Mouse (Mus musculus): ENCODE results near the gene Cyth1. TPM values are rescaled to one million over a fixed set of nuclear protein-coding genes. Genes with fewer than 3 reads are reported as not detected.

Gene Cyth1
- polyA plus RNA-seq, 1 experiment from 2014 or later: 16.4 TPM

- 7% methylated on average over 6 of the region's 6 CpGs for WGBS
- Histone ChIP-seq H3K9me3 (replicated peaks) (no peaks in the 10 kb centered on the region), H3K9ac (no peak overlapping the region), H3K27ac (no peak overlapping the region), H3K27me3 (peaks cover 3% of the 10 kb centered on the region; the same call in 1 of the 2 replicates), H3K36me3 (no peaks in the 10 kb centered on the region), H3K4me1 (peaks cover 47% of the 10 kb centered on the region), H3K4me2 (no peak overlapping the region), H3K4me3 (replicated peaks) (no peak overlapping the region)
- no peak for ATAC-seq (replicated peaks; ENCODE audit: low FRiP score)
Observed at GRCm38 (mm10) chr11:118083811-118084210, 164.6 kb downstream of the Cyth1 start.

GRCm38 (mm10) chr11:118082294-118082693, 166.1 kb downstream of the Cyth1 start:
- Histone ChIP-seq H3K9ac (no peak overlapping the region), H3K4me1 (peaks cover 42% of the 10 kb centered on the region), H3K4me2 (no peak overlapping the region), H3K4me3 (replicated peaks) (no peak overlapping the region), H3K27me3 (peaks cover 3% of the 10 kb centered on the region; the same call in 1 of the 2 replicates), H3K27ac (no peak overlapping the region), H3K36me3 (no peaks in the 10 kb centered on the region), H3K9me3 (replicated peaks) (no peaks in the 10 kb centered on the region)
- 73% methylated on average over 14 of the region's 14 CpGs for WGBS
- no peak for ATAC-seq (replicated peaks; ENCODE audit: low FRiP score)

Other genes starting within 250 kb of the Cyth1 start
- 0.17 and 0.22 TPM in 2 replicates for gene Dnah17, start 118.0 kb downstream of the Cyth1 start, polyA plus RNA-seq (2015; fragmentation: Nextera tagmentation; extraction: Ambion mirVana)
- gene Usp36, start 41.7 kb upstream of the Cyth1 start, polyA plus RNA-seq (2015; fragmentation: Nextera tagmentation; extraction: Ambion mirVana): 21.8 and 24.2 TPM in 2 replicates
- gene Cep295nl, start 93.9 kb upstream of the Cyth1 start, polyA plus RNA-seq (2015; fragmentation: Nextera tagmentation; extraction: Ambion mirVana): 0.44 and 0.80 TPM in 2 replicates
- 84.4 and 87.7 TPM in 2 replicates for gene Timp2, start 107.1 kb upstream of the Cyth1 start, polyA plus RNA-seq (2015; fragmentation: Nextera tagmentation; extraction: Ambion mirVana)
- gene Lgals3bp, start 153.5 kb upstream of the Cyth1 start, polyA plus RNA-seq (2015; fragmentation: Nextera tagmentation; extraction: Ambion mirVana): 13.6 and 18.2 TPM in 2 replicates
- 26.7 and 32.9 TPM in 2 replicates for gene Cant1, start 170.5 kb upstream of the Cyth1 start, polyA plus RNA-seq (2015; fragmentation: Nextera tagmentation; extraction: Ambion mirVana)
- gene C1qtnf1, start 179.6 kb upstream of the Cyth1 start, polyA plus RNA-seq (2015; fragmentation: Nextera tagmentation; extraction: Ambion mirVana): 5.9 and 7.2 TPM in 2 replicates
- gene Engase, start 228.2 kb upstream of the Cyth1 start, polyA plus RNA-seq (2015; fragmentation: Nextera tagmentation; extraction: Ambion mirVana): 5.4 and 8.7 TPM in 2 replicates

All from kidney, embryonic 15.5 days (tissue).